Mouse (Mus musculus) lung, postnatal 0 days (tissue): Measurements from ENCODE around the gene Bet1l.

ENCODE experiments used
- CTCF ChIP-seq: IDR thresholded peaks from 2 replicates; pipeline ENCODE4 v1.5.1; 2016; ENCODE audit warnings: antibody characterized with exemption, mild to moderate bottlenecking
- EP300 ChIP-seq: IDR thresholded peaks from 2 replicates; pipeline ENCODE4 v1.6.1; 2016; ENCODE audit warnings: antibody characterized with exemption, mild to moderate bottlenecking, control low read depth

DNA sequence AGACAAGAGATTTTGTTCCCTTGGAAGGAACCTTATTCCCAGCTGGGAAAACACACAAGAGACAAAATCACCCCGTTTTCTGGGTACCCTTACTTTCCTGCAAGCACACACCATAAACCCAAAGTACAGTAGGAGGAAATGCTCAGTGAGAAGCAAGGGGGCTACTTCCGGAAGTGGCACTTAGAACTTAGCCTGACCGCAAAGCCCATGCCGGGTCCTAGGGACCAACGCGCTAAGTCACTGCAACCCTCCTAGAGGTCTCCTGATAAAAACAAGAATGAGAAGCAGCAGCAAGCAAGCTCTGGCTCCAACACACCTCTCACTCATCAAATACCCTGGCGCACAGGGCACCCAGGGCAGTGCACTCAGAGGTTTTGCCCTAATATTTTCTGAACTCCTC is 22.0 kb upstream of the Bet1l start:
- TF ChIP-seq EP300 = no peak
- TF ChIP-seq CTCF = no peak
